Mouse (Mus musculus): ENCODE results near the gene 2300002M23Rik.
A peak's percentile ranks its signal among the peaks of the same experiment; 100 is the strongest.

The 2300002M23Rik gene

GRCm38 (mm10) chr17:35556186-35556765 lies 11.0 kb upstream of the 2300002M23Rik start:
- no peak for DNase-seq (ENCODE audit: low read depth)

DNA sequence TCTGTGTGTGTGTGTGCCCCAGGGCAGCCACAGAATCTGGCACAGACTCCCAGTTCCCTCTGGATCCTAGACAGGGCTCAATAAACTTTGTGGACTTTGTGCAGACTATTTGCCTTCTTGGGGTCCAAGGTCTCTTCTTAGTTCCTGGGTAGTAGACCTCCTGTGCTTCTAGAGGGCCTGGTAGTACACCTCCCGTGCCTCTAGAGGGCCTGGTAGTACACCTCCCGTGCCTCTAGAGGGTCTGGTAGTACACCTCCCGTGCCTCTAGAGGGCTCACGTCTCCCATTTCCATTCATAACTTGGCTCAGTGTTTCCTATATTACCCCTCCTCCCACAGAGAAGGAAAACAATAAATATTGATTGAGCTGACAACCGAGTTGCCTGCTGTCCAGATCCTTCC lies 10.4 kb upstream of the 2300002M23Rik start:
- DNase-seq (ENCODE audit: low read depth): no peak

GRCm38 (mm10) chr17:35557351-35557750 lies 9.9 kb upstream of the 2300002M23Rik start:
- DNase-seq (ENCODE audit: low read depth): no peak

DNA sequence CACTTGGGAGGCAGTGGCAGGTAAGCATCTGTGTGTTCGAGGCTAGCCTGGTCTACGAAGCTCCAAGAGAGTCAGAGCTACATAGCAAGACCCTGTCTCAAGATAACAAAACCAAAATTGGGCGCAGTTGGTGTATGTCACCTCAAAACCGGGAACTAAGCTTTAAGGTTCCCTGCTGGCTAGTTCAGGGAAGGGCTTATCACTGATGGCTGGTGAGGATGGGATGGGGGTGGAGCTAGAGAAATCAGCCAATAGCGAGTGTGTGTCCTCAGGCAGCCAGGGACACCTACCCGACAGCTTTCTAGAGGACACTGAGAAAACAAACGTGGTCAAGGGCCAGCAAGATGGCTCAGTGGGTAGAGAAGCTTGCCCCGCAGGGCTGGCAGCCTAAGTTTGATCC lies 9.0 kb upstream of the 2300002M23Rik start:
- no peak for DNase-seq (ENCODE audit: low read depth)

- no peak for DNase-seq (ENCODE audit: low read depth)
Measured at GRCm38 (mm10) chr17:35567767-35568166, 517 bp downstream of the 2300002M23Rik start.

- DNase-seq (ENCODE audit: low read depth): peak; percentile 40
Measured at GRCm38 (mm10) chr17:35569091-35569944, 2.1 kb downstream of the 2300002M23Rik start.

GRCm38 (mm10) chr17:35570836-35571235 lies 3.6 kb downstream of the 2300002M23Rik start:
- DNase-seq (ENCODE audit: low read depth): no peak

DNA sequence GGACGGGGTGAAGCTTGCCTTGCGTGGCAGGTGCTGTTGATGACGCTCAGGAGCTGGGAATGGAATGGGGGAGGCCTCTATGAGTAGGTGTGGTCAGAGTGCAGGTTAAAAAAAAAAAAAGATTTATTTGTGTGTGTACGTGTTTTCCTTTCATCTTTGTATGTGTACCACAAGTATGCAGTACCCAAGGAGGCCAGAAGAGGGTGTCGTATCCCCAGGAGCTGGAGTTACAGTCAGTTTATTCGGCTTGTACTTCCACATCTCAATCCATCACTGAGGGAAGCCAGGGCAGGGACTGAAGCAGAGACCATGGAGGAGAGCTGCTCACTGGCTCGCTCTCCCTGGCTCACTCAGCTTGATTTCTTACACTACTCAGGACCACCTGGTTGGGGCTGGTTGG lies 4.2 kb downstream of the 2300002M23Rik start:
- no peak for DNase-seq (ENCODE audit: low read depth)

- DNase-seq (ENCODE audit: low read depth): peak; percentile 86
Measured at GRCm38 (mm10) chr17:35578211-35578610, 11.0 kb downstream of the 2300002M23Rik start.

GRCm38 (mm10) chr17:35582900-35583299 lies 15.7 kb downstream of the 2300002M23Rik start:
- no peak for DNase-seq (ENCODE audit: low read depth)

DNA sequence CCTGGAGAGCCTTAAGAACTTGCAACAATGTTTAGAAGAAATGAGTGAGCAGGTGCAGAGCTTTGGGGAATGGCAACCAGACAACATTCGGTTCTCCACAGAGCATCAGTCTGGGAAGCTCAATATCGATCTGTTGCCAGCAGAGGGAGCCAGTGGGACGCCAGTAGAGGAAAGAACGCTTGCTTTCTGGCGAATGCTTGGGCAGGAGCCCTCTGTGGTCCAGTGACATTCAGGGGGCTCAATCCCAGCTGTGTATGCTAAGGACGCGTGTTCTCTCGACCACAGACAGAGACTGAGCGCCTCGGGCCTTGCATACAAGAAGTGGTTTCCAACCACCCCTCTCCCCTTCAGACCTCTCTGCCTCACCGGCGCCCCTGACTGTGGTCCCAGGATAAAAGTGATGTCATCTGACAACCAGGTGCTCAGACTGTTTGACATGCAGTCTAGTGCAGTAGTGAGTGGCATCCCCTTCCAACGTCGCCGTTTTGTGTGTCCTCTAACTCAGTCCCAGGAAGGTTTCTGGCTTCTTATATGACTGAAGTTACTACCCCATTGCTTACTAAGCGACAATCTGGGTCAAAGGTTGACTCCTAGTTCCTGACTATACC lies 17.2 kb downstream of the 2300002M23Rik start:
- DNase-seq (ENCODE audit: low read depth): peak; percentile 25

DNA sequence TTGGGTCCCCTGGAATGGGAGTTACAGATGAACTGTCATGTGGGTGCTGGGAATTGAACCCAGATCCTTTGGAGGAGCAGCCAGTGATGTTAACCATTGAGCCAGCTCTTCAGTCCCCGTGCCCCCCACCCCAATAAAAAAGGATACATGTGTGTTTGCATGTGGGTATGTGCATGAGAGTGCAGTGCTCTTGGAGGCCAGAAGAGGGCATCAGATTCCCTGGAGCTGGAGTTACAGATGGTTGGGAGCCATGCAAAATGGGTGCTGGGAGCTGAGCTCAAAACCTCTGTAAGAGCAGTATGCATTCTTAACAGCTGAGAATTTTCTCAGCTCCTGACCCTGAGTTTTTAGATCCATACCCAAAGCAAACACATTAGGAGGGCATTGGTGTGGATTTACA lies 20.0 kb downstream of the 2300002M23Rik start:
- no peak for DNase-seq (ENCODE audit: low read depth)

DNA sequence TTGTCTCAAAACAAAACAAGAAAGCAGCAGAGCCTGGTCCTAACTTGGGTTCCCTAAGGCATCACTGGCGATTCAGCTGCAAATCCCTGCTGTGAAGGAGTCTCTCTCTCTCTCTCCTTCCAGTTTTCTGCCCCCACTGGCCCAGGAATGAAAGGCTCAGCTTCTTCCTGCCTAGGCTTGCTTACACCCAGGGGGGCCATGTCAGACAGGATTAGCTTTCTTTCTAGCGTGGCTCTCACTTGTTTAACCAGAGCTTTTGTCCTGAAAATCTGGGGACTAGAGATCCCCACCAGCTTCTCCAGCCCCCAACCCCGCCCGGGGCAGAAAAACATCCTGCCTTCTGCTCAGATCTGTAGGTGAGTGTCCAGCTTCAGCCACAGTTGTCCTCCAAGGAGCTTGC lies 21.1 kb downstream of the 2300002M23Rik start:
- DNase-seq (ENCODE audit: low read depth): no peak

- peak; percentile 91 for DNase-seq (ENCODE audit: low read depth)
Measured at GRCm38 (mm10) chr17:35590410-35591218, 23.4 kb downstream of the 2300002M23Rik start.

GRCm38 (mm10) chr17:35591219-35591578 lies 23.9 kb downstream of the 2300002M23Rik start:
- no peak for DNase-seq (ENCODE audit: low read depth)

- DNase-seq (ENCODE audit: low read depth): no peak
Measured at GRCm38 (mm10) chr17:35591731-35592130, 24.5 kb downstream of the 2300002M23Rik start.

- no peak for DNase-seq (ENCODE audit: low read depth)
Measured at GRCm38 (mm10) chr17:35592131-35592530, 24.9 kb downstream of the 2300002M23Rik start.

DNA sequence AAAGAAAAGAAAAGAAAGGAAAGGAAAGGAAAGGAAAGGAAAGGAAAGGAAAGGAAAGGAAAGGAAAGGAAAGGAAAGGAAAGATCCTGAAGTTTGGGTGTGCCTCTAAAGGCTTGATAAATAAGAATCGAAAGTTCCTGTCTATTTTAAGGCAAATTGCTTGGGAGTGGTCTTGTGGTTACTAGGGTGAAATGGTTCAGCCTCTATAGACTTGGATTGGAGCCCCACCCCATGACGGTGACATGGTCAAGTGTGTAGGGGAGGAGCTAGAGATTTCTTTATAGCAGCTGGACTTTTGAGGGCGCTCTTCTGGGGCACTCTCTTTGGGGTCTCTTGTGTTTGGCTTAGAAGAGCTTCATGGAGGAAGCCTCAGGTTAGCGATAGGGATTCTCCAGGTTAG lies 26.5 kb downstream of the 2300002M23Rik start:
- no peak for DNase-seq (ENCODE audit: low read depth)

DNA sequence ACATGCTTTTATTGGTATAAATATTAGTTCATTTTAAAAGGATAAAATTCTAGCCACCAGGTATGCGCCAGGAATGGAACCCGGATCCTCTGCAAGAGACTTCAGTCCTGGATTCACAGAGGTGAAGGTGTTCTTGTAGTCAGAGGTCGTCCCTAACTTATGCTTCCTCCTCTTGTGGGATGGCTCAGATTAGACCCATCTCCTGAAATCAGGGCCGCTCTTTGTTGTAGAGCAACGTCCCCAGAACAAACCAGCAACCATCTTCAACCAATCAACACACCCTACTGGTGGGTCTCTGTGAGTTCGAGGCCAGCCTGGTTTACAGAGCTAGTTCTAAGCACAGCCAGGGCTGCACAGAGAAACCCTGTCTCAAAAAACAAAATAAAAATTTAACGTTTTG lies 27.2 kb downstream of the 2300002M23Rik start:
- no peak for DNase-seq (ENCODE audit: low read depth)

GRCm38 (mm10) chr17:35597399-35597798 lies 30.1 kb downstream of the 2300002M23Rik start:
- DNase-seq (ENCODE audit: low read depth): no peak

- no peak for DNase-seq (ENCODE audit: low read depth)
Measured at GRCm38 (mm10) chr17:35601249-35601648, 34.0 kb downstream of the 2300002M23Rik start, which contains the start of gene Sfta2. TSS of gene Sfta2 (plus strand) at chr17:35601549.

DNA sequence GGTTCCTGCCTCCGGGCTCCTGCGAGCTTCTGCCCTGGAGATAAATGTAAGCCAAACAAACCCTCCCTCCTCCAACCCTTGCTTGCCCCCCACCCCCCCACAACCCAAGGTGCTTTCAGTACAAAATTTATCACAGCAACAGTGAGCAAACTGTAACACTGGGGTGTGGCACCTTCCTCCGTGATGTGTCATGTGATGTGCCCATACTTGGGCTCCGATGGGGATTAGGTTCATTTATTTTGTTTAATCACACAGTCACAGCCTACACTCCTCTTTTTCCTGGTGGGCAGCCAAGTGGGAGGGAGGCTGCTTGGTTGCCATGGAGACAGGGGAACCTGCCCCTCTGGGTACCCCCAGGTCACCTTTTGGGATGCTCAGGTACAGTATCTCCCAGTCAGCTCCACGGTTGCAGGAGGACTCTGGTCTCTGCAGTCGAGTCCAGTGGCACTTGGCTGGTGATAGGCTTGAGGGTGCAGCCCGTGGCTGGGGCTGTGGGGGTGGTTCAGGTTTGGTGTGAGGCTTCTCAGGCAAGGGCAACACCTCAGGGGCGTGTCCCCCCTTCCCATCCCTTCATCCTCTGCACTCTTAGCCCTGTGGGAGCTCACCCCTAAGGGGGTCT lies 34.6 kb downstream of the 2300002M23Rik start:
- no peak for DNase-seq (ENCODE audit: low read depth)

Data from fibroblast of lung, adult 2 months (primary cell).